Mouse (Mus musculus) midbrain, embryonic 12.5 days (tissue): ENCODE data around the gene Ankrd35. TPM values are rescaled to one million over a fixed set of nuclear protein-coding genes. Genes with fewer than 3 reads are reported as not detected.

ENCODE experiments used
- ATAC-seq: fragments of 200-750 bp; cut with Nextera tagmentation; 2 replicates; pipeline ENCODE4 v1.8.0; 2017; ENCODE audit warnings: low read depth, moderate TSS enrichment, moderate library complexity; ENCODE audit not compliant: low FRiP score
- H3K27ac ChIP-seq: fragments of 300-500 bp; sonication (generic); replicated peaks from 2 replicates; pipeline ENCODE4 v1.5.1; 2016; ENCODE audit warnings: mild to moderate bottlenecking
- H3K27me3 ChIP-seq: fragments of 300-500 bp; sonication (generic); 2 replicates; pipeline ENCODE4 v1.6.1; 2016; ENCODE audit warnings: mild to moderate bottlenecking
- H3K36me3 ChIP-seq: fragments of 300-500 bp; sonication (generic); 2 replicates; pipeline ENCODE4 v1.6.1; 2016
- H3K4me1 ChIP-seq: fragments of 300-500 bp; sonication (generic); 2 replicates; pipeline ENCODE4 v1.6.1; 2016
- H3K4me2 ChIP-seq: fragments of 300-500 bp; sonication (generic); replicated peaks from 2 replicates; pipeline ENCODE4 v1.6.1; 2016; ENCODE audit warnings: mild to moderate bottlenecking, moderate library complexity
- H3K4me3 ChIP-seq: fragments of 300-500 bp; sonication (generic); 2 replicates; pipeline ENCODE4 v1.5.1; 2016; ENCODE audit warnings: mild to moderate bottlenecking
- H3K9ac ChIP-seq: fragments of 300-500 bp; sonication (generic); replicated peaks from 2 replicates; pipeline ENCODE4 v1.6.1; 2016; ENCODE audit warnings: mild to moderate bottlenecking, moderate library complexity
- H3K9me3 ChIP-seq: fragments of 300-500 bp; sonication (generic); 2 replicates; pipeline ENCODE4 v1.6.1; 2016; ENCODE audit warnings: mild to moderate bottlenecking
- WGBS: fragments of 180-500 bp; shearing (Covaris S2); methylation state at CpG from one replicate; pipeline ENCODE4 v1.1.7; 2016; 5-methylcytosine and 5-hydroxymethylcytosine counted together
- polyA plus RNA-seq: library from polyadenylated mRNA; unstranded; fragments of >200 nt; fragmentation: Nextera tagmentation; extraction: Ambion mirVana; gene quantifications from 2 replicates; pipeline ENCODE4 v1.2.1, GENCODE M21; 2016

The Ankrd35 gene
- polyA plus RNA-seq, 1 experiment from 2014 or later = 0.40 TPM

DNA sequence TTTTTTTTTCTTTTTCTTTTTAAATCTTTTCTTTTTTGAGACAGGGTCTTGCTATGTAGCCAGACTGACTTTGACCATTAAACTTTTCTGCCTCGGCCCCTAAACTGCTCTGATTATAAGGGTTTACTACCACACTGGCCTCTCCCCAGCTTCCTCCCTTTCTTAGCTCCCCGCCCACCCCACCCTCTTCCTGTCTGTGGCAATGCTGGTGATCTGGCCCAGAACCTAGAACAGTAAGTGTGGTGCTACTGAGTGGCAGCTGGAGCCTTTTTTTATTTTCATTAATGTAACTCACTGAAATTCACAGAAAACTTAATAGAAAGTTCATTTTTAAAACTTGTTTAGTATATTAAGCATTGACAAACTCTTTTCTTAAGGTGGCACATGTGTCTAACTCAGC lies 45.9 kb downstream of the Ankrd35 start:
- no peak overlapping the region for H3K4me2 ChIP-seq
- no peak overlapping the region for H3K9ac ChIP-seq
- peaks cover 69% of the 10 kb centered on the region for H3K36me3 ChIP-seq
- no peak for ATAC-seq
- 94% methylated on average over 2 of the region's 2 CpGs for WGBS
- no peak overlapping the region for H3K27ac ChIP-seq
- no peaks in the 10 kb centered on the region for H3K9me3 ChIP-seq
- no peaks in the 10 kb centered on the region for H3K4me1 ChIP-seq
- no peaks in the 10 kb centered on the region for H3K27me3 ChIP-seq
- no peak overlapping the region for H3K4me3 ChIP-seq

DNA sequence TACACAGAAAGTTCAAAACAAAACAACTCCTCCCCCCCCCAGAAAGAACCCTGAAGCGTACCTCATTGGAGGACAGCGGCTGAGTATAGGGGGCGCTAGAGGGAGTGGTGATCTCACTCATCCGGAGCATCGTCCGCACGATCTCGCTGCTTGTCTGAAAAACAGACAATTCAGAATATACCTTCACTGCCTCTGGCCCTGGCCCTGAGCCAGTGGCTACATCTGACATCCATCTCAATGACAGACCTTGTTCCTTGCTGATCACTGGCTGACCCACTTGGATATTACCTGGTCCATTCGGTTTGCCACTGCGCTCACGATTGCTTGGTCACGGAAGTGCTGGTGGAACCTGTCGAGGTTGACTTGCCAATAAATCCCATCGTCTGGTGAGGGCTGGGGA lies 49.2 kb downstream of the Ankrd35 start:
- Histone ChIP-seq H3K4me1 (no peaks in the 10 kb centered on the region), H3K9me3 (no peaks in the 10 kb centered on the region), H3K27me3 (no peaks in the 10 kb centered on the region), H3K4me3 (no peak overlapping the region), H3K27ac (no peak overlapping the region), H3K36me3 (peaks cover 67% of the 10 kb centered on the region), H3K4me2 (peak overlapping the region; percentile 19), H3K9ac (no peak overlapping the region)
- 30% methylated on average over 14 of the region's 14 CpGs for WGBS
- ATAC-seq = no peak

DNA sequence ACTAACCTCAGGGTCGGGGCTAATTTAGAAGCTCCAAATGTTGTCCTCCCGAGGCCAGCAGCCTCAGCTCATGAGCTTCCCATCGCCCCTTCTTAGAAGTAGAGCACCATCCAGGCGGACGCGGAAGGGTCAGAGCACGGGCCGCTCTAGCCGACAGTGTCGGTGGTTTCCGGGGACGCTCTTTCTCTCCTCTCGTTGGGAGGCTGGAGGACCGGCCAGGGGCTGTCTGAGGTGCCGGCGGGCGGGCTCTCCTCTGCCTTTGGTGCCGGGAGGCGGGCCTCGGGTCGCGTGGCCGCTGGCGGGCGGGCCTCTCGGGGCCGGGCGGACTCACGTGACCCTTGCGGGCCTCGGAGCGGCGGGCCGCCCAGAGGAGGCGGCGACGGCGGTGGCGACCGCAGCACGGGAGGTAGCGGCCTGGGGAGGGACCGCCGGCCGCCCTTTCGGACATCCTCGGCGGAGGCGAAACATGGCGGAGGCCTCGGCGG lies 57.5 kb downstream of the Ankrd35 start, which contains the start of the genes Polr3c and Rnf115:
TSS of gene Polr3c (minus strand) at position 286 of the 485 bp plus-strand sequence.
TSS of gene Rnf115 (plus strand) at position 322 of the 485 bp plus-strand sequence.
- Histone ChIP-seq H3K4me1 (peaks cover 23% of the 10 kb centered on the region), H3K4me2 (peak within 1 kb of the TSS; percentile 69), H3K4me3 (peak within 1 kb of the TSS; percentile 92), H3K9ac (peak within 1 kb of the TSS; percentile 90), H3K27ac (peak within 1 kb of the TSS; percentile 83), H3K9me3 (no peaks in the 10 kb centered on the region), H3K27me3 (no peaks in the 10 kb centered on the region), H3K36me3 (peaks cover 19% of the 10 kb centered on the region)
- ATAC-seq = peak; percentile 98
- under 1% methylated on average over 49 of the region's 52 CpGs for WGBS

DNA sequence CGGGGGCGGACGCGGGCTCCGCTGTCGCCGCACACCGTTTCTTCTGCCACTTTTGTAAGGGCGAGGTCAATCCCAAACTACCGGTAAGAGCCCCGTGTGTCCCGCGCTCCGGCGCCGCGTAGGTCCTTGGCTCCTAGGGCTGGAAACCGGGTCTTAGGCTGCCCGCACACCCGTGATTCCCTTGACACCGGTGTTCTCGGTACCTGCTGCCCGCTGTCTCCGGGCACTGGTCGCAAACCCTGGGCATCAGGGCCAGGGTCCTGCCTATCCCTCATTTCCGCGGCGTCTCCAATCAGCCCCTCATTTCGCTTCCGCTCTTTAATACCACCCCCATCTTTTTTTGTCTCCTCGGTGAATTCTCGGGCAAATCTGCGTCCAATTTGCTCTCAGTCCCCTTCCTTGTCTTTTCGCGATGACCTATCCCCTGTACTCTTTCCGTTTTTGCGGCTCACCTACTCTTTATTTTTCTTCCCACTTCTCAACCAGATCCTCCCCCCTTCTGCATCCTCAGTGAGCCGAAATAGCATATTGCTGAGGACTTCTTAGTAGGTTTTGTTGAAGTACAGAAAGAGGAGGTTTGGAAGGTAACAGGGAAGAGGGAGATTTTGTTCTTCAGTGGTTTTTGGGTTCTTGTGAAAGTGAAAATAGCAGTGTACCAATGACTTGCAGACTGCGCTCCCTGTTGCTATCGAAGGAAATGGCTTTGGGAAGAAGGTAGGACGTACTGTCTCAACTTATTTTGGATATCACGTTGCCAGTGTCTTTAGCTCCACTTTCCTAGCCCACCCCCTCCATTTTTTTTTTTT lies 58.1 kb downstream of the Ankrd35 start:
- H3K9me3 ChIP-seq = no peaks in the 10 kb centered on the region
- WGBS = under 1% methylated on average over 42 of the region's 42 CpGs
- H3K4me2 ChIP-seq = peak overlapping the region; percentile 69
- H3K9ac ChIP-seq = peak overlapping the region; percentile 90
- peaks cover 12% of the 10 kb centered on the region for H3K36me3 ChIP-seq
- H3K4me1 ChIP-seq = peaks cover 23% of the 10 kb centered on the region
- peak overlapping the region; percentile 83 for H3K27ac ChIP-seq
- no peaks in the 10 kb centered on the region for H3K27me3 ChIP-seq
- peak overlapping the region; percentile 92 for H3K4me3 ChIP-seq
- peak; percentile 68; the same call in 1 of the 2 replicates for ATAC-seq

DNA sequence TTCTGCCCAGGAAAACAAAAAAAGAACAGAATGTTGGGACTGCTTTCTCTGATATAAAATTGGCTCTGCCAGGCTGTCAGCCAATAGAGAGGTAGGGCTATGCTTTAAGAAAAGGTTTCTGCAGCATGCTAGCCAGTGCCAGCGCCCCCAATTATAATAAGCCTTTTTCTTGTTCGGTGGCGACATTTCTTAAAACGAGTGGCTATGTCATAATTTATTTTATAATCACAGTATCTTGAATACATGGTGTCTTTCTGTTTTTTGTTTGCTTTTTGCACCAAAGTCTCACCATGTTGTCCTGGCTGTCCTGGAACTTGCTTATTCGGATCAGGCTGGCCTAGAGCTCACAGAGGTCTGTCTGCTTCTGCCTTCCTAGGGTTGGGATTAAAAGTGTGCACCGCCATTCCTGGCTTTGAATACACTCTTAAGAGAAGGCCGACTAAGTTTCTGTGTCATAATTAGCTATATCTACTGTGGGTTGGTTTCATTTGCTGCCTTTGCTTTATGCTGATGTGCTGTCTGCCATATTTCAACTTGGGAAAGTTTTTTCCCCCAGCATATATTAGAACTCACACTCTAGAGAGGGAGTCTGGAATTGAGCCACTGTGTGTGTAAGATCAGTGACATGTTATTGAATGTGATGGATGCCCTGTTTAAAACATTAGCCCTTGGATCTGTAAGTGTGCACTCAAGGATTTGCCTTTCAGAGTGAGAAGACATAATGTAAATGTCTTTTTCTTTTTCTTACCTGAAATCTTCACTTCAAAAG lies 58.9 kb downstream of the Ankrd35 start:
- Histone ChIP-seq H3K27ac (no peak overlapping the region; the same call in 1 of the 2 replicates), H3K9me3 (no peaks in the 10 kb centered on the region), H3K4me3 (peak overlapping the region; percentile 92), H3K27me3 (no peaks in the 10 kb centered on the region), H3K4me1 (peaks cover 23% of the 10 kb centered on the region), H3K4me2 (peak overlapping the region; percentile 69), H3K9ac (peak overlapping the region; percentile 90), H3K36me3 (peaks cover 5% of the 10 kb centered on the region)
- WGBS = 38% methylated on average over 7 of the region's 7 CpGs
- ATAC-seq = no peak

DNA sequence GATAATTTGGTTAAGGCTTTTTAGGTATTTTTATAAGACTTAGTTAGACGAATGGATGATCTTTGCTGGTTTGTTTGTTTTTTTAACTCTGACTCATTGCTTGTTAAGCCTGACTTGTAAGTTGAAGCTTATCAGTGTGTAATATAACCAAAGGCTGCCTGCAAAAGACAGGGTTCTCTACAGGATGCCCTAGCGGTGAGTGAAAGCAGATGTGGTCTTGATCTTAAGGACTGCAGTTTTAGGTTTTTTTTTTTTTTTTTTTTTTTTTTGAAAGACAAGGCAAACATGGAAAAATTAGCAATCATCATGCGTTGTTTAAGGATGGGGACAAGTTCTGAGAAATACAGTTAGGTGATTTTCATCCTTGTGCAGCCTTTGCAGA lies 59.5 kb downstream of the Ankrd35 start:
- H3K9me3 ChIP-seq = no peaks in the 10 kb centered on the region
- H3K4me3 ChIP-seq = no peak overlapping the region
- H3K4me2 ChIP-seq = peak overlapping the region; percentile 69; the same call in 1 of the 2 replicates
- H3K27me3 ChIP-seq = no peaks in the 10 kb centered on the region
- no peaks in the 10 kb centered on the region for H3K36me3 ChIP-seq
- no peak overlapping the region for H3K9ac ChIP-seq
- WGBS = 71% methylated on average over 3 of the region's 3 CpGs
- H3K4me1 ChIP-seq = peaks cover 23% of the 10 kb centered on the region
- ATAC-seq = no peak
- no peak overlapping the region for H3K27ac ChIP-seq

DNA sequence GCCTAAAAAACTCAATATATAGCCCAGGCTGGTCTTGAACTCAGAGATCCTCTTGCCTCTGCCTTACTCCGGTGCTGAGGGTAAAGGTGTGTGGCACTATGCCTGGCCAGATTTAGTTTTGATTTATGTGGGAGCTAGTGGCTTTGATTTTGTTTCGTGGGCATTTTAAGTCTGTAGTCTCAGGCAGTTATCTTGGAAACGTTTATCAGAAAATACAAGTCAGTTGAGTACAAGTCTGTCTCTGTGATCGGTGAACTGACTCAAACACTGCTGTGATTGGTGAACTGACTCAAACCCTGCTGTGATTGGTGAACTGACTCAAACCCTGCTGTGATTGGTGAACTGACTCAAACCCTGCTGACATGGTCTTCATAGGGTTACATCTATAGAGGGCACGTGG lies 60.9 kb downstream of the Ankrd35 start:
- no peak overlapping the region for H3K4me3 ChIP-seq
- no peak overlapping the region for H3K9ac ChIP-seq
- no peaks in the 10 kb centered on the region for H3K36me3 ChIP-seq
- H3K4me1 ChIP-seq = peaks cover 23% of the 10 kb centered on the region
- WGBS = 75% methylated on average over 5 of the region's 5 CpGs
- H3K4me2 ChIP-seq = no peak overlapping the region
- H3K9me3 ChIP-seq = no peaks in the 10 kb centered on the region
- no peak overlapping the region for H3K27ac ChIP-seq
- H3K27me3 ChIP-seq = no peaks in the 10 kb centered on the region
- no peak for ATAC-seq

DNA sequence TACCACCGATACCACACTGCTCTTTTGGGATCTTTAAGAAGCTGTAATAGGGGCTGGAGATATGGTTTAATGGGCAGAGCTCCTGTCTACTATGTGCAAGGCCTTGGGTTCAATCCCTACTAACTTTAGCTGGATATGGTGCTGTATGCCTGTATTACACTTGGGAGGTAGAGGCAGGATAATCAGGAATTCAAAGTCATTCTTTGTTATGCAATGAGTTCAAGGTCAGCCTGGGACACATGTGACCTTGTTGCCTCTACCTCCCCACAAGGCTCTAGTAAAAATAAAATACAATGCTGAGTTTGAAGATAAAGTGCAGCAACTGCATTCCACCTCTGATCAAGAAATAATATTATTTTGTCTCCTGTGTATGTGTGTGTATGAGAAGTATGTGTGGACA lies 64.1 kb downstream of the Ankrd35 start:
- no peak overlapping the region for H3K4me2 ChIP-seq
- 97% methylated on average over 1 of the region's 1 CpGs for WGBS

DNA sequence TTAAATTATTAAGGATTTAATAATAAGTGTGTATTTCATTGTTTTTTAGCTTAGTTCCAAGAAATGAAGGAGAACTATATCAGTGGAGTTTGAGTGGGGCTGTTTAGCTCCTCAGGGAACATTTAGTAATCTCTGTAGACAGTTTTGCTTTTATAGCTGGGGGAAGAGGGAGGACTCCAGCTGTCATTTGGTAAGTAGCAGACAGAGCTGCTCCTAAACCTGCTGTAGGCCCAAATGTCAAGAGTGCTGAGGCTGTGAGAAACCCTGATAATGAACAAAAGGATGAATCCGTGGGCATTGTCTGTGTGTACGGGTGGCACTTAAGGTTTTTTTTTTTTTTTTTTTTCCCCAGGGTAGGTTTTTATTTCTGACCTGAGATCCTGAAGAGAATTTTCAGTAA lies 65.3 kb downstream of the Ankrd35 start:
- no peak overlapping the region for H3K4me2 ChIP-seq
- ATAC-seq = no peak
- H3K4me3 ChIP-seq = no peak overlapping the region

More for the DNA sequence above, 64.1 kb downstream of the Ankrd35 start:
- H3K9me3 ChIP-seq = no peaks in the 10 kb centered on the region
- H3K9ac ChIP-seq = no peak overlapping the region
- no peak overlapping the region for H3K27ac ChIP-seq
- H3K4me3 ChIP-seq = no peak overlapping the region
- no peaks in the 10 kb centered on the region for H3K36me3 ChIP-seq
- H3K27me3 ChIP-seq = no peaks in the 10 kb centered on the region
- ATAC-seq = no peak
- peaks cover 16% of the 10 kb centered on the region for H3K4me1 ChIP-seq

DNA sequence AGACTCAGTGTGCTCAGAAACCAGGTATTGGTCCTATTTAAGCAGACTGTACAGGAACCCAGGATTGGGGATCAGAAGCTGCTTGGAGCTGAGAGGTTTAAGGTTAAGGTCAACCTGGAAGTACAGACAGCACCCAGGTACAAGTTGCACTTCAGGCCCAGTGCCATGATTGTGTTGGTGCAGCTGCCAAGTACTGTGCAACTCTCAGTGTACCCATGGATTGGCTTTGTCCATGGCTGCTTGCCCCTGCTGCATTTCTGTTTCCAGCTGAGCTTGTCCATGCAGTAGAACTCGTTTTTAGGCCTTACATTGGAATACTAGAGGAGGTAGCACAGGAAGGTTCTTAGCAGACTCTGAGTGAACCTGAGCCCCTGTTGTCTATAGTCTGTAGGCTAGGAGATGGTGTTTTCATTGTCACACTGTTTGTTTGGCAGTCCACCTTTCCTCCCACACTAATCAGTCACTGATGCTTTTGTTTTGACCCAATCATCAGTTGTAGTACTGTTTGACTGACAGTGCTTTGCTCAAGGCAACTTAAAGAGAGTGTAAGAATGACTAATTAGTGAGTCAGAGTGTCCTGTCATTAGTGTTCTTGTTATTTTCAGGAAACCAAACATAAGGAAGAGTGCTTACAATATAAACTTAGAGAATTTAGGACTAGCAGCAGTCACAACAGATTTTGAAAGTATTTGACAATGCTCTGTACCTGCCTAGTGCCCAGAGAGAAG lies 67.2 kb downstream of the Ankrd35 start:
- H3K27ac ChIP-seq = no peak overlapping the region
- 59% methylated on average over 1 of the region's 1 CpGs for WGBS
- no peak overlapping the region for H3K4me3 ChIP-seq
- H3K9ac ChIP-seq = no peak overlapping the region
- no peaks in the 10 kb centered on the region for H3K9me3 ChIP-seq
- no peaks in the 10 kb centered on the region for H3K36me3 ChIP-seq
- ATAC-seq = no peak
- no peaks in the 10 kb centered on the region for H3K27me3 ChIP-seq
- H3K4me1 ChIP-seq = peaks cover 8% of the 10 kb centered on the region; the same call in 1 of the 2 replicates
- no peak overlapping the region for H3K4me2 ChIP-seq

More for the DNA sequence above, 65.3 kb downstream of the Ankrd35 start:
- Histone ChIP-seq H3K36me3 (no peaks in the 10 kb centered on the region), H3K27me3 (no peaks in the 10 kb centered on the region), H3K9ac (no peak overlapping the region), H3K4me1 (peaks cover 14% of the 10 kb centered on the region), H3K27ac (no peak overlapping the region), H3K9me3 (no peaks in the 10 kb centered on the region)
- 86% methylated on average over 2 of the region's 2 CpGs for WGBS

DNA sequence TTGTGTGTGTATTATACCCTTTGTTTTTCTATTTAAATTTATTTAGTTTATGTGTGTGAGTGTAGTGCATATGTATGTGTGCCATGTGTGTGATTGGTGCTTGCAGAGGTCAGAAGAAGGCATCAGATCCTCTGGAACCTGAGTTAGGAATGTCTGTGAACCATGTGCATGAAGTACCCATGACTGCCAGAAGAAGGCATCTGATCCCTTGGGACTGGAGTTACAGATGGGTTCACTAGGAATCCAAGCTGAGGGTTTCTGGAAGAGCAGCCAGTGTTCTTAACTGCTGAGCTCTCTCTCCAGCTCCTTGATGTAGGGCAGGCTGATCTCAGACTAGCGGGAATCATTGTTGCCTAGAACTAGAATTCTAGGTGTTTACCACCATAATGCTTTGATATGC lies 68.1 kb downstream of the Ankrd35 start:
- 90% methylated on average over 1 of the region's 1 CpGs for WGBS
- no peaks in the 10 kb centered on the region for H3K27me3 ChIP-seq
- H3K36me3 ChIP-seq = no peaks in the 10 kb centered on the region
- H3K4me1 ChIP-seq = peaks cover 8% of the 10 kb centered on the region; the same call in 1 of the 2 replicates
- H3K27ac ChIP-seq = no peak overlapping the region
- H3K4me2 ChIP-seq = no peak overlapping the region
- no peak for ATAC-seq
- H3K9ac ChIP-seq = no peak overlapping the region
- no peak overlapping the region for H3K4me3 ChIP-seq
- no peaks in the 10 kb centered on the region for H3K9me3 ChIP-seq
